Mouse (Mus musculus) Patski (cell line): ENCODE measurements around the gene Eed. TPM values are rescaled to one million over a fixed set of nuclear protein-coding genes. Genes with fewer than 3 reads are reported as not detected.

Experiments used
- ATAC-seq: fragments of 100-300 bp; one replicate; pipeline ENCODE4 v1.8.0; 2021
- CTCF ChIA-PET: fragments of 350-600 bp; sonication (Branson Sonifier 250); formaldehyde crosslinking; loops from one replicate; lab custom pipeline; 2022; ENCODE audit warnings: inconsistent platforms; lab: Charles Lee
- POLR2A ChIA-PET: fragments of 350-600 bp; sonication (Branson Sonifier 250); formaldehyde crosslinking; loops from one replicate; lab custom pipeline; 2022; ENCODE audit warnings: antibody characterized with exemption, inconsistent platforms; lab: Charles Lee
- DNase-seq: peaks from one replicate; pipeline ENCODE4 v3.0.0-alpha.2; 2011; ENCODE audit warnings: low read depth, low spot score
- H3K27me3 ChIP-seq: fragments of 371-371 bp; one replicate; pipeline ENCODE4 v1.5.1; 2021
- CTCF ChIP-seq: fragments of 100-300 bp; IDR thresholded peaks from one replicate; pipeline ENCODE4 v1.5.1; 2021
- in situ Hi-C: fragments of 300-500 bp; cut with MboI; formaldehyde crosslinking; loops from 3 replicates; pipeline ENCODE4 v1.11.1; 2018; ENCODE audit warnings: low pct_unique_long_range_greater_than_20kb, mixed read lengths
- polyA plus RNA-seq: library from polyadenylated mRNA; unstranded; gene quantifications from one replicate; pipeline ENCODE4 v1.2.3, GENCODE M21; 2021

Eed gene
- polyA plus RNA-seq, 1 experiment from 2014 or later = 74.1 TPM

DNA sequence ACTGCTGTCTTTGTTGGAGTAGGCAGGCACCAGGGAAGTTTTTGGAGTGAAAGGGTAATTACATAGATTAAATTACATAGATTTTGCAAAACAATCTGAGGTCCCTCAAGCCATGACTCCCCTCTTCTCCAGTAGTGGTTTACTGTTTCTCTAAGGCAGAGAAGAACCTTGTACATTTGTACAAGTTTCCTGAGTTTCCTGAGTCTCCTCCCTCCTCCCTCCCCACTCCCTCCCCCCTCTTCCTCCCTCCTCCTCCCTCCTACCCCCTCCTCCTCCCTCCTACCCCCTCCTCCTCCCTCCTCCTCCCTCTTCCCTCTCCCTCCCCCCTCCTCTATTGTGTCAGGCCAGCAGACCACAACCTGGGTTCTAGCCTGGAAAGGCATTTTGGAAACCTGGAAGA is 3.6 kb upstream of the Eed start:
- no peaks in the 10 kb centered on the region for H3K27me3 ChIP-seq
- ChIA-PET POLR2A (no interaction called here), CTCF (no interaction called here)
- in situ Hi-C loops = loop anchor here (25.0 kb wide), 1 partner anchor 453 kb away; the partner anchor contains the start of genes Ccdc89 and Crebzf
- no peak for TF ChIP-seq CTCF
- ATAC-seq (no peak), DNase-seq (no peak)

DNA sequence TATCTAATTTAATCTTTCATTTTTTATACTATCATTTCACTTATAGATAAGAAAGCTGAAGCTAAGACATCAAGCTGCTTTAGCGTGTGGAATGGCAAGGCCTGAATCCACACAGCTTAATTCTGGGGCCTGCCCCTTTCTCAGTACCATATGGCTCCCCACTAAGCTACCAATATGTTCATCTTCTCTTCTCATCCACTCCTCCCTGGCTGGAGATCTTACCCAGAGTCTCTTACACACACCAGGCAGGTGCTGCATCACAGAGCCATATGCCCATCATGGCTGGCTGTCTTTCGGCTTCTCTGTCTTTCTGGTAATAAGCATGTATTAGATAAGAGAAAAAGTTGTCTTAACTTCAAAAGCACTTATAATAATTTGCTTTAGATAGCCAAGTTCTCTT is 2.7 kb upstream of the Eed start:
- H3K27me3 ChIP-seq = no peaks in the 10 kb centered on the region
- CTCF ChIA-PET = interaction anchor here (1.7 kb wide), 1 partner anchor 23 kb away, joined by 3 read pairs; no protein-coding TSS in a partner anchor
- no peak for TF ChIP-seq CTCF
- ATAC-seq (no peak), DNase-seq (no peak)
- POLR2A ChIA-PET = no interaction called here
- in situ Hi-C loops = loop anchor here (25.0 kb wide), 1 partner anchor 454 kb away; the partner anchor contains the start of genes Ccdc89 and Crebzf

DNA sequence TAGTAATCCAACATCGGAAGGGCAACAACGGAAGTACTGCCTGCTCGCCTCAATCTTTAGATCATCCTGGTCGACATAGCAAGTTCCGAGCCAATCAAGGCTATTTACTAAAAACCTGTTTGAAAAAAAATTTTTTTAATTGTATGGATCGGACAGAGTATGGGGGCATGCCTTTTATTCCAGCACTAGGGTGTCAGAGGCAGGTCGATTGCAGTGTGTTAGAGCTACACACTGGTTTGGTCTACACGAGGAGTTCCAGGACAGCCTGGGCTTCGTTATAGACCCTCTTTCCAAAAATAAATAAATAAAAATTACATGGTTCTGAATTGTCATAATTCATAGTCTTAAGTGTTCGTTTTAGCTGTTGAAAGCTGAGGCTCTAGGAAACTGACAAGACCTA is 774 bp upstream of the Eed start:
- in situ Hi-C loops = loop anchor here (25.0 kb wide), 1 partner anchor 456 kb away; the partner anchor contains the start of genes Ccdc89 and Crebzf
- ChIA-PET CTCF (interaction anchor here (1.1 kb wide), 2 partner anchors 11 to 17 kb away, joined by 3 to 4 read pairs; no protein-coding TSS in a partner anchor), POLR2A (interaction anchor here (1.0 to 1.3 kb wide), 2 partner anchors 13 to 15 kb away, joined by 3 read pairs; no protein-coding TSS in a partner anchor)
- H3K27me3 ChIP-seq = no peaks in the 10 kb centered on the region
- TF ChIP-seq CTCF = no peak
- ATAC-seq (no peak), DNase-seq (no peak)

DNA sequence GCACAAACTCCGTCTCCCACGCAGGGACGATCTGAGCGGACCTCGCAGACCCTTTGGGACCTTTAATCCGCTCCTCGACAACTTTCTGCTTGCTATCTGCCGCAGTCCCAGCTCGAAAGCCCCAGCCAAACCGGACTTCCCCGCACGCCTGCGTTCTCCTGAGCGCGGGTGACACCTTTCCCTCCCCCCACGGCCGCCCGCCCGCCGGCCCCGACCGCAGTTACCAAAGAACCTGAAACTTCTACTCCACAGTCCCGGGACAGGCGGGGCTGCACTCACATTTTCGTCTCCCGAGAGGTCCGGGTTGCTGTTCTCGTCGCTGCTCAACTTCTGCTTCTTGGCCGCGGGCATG is 674 bp downstream of the Eed start:
- H3K27me3 ChIP-seq = no peaks in the 10 kb centered on the region
- ChIA-PET POLR2A (interaction anchor here (1.0 to 1.3 kb wide), 2 partner anchors 18 to 26 kb away, joined by 3 to 4 read pairs; no protein-coding TSS in a partner anchor), CTCF (no interaction called here)
- in situ Hi-C loops = loop anchor here (25.0 kb wide), 1 partner anchor 457 kb away; the partner anchor contains the start of genes Ccdc89 and Crebzf
- no peak for TF ChIP-seq CTCF
- no peak for DNase-seq
- peak; percentile 36 for ATAC-seq

DNA sequence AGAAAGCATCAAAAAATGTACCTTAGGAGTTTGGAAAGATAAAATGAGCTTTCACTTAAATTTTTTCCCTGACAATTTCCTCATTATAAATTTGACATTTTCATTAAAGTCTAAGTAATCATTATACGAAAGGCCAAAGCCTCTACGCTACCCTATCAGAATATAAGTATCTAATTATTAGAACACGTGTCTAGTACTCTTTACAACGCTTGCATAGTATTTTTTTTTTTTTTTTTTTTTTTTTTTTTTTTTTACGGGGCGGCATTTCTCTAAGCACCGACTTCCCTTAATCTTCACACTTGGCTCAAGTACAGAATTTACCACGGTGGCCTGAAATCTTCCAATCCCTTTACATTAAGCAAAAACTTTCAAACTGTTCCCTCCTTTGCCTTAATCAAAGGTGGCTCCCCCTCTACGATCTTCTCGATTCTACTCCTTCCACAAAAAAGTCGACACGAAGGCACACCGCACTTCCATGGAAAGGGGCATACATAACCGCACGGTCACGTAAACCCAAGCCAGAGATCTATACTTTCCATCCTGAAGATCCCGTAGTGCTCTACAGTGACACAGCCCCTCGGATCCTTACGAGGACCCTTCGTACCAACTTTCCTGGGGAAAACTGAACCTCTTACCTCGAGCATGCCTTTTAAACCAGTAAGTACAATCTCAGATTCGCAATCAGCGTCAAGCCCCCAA is 1.2 kb downstream of the Eed start:
- DNase-seq (no peak), ATAC-seq (no peak)
- no peaks in the 10 kb centered on the region for H3K27me3 ChIP-seq
- ChIA-PET POLR2A (interaction anchor here (0.7 to 1.3 kb wide), 2 partner anchors 18 to 193 kb away, joined by 4 to 7 read pairs; no protein-coding TSS in a partner anchor), CTCF (no interaction called here)
- TF ChIP-seq CTCF = no peak
- in situ Hi-C loops = loop anchor here (25.0 kb wide), 1 partner anchor 458 kb away; the partner anchor contains the start of genes Ccdc89 and Crebzf

DNA sequence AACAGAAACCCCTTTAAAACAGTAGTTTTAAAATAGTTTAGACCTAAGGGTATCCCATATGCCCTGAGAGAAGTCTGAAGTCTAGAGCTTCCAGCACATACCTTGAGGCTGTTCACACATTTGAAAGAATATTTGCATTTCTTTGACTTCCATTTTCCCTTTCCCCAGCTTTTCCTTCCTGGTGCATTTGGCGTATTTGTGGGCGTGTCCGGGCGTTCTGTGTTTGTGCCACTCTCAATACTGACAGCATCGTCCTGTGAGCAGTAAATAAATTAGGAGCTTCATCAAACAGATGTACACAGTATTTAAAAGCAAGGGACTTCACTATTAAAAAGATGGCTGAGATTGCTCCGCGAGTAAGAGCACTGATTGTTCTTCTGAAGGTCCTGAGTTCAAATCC is 4.0 kb downstream of the Eed start:
- no peaks in the 10 kb centered on the region for H3K27me3 ChIP-seq
- ATAC-seq = no peak
- in situ Hi-C loops = loop anchor here (25.0 kb wide), 1 partner anchor 461 kb away; the partner anchor contains the start of genes Ccdc89 and Crebzf
- DNase-seq = no peak
- CTCF ChIA-PET = interaction anchor here (0.7 to 1.5 kb wide), 3 partner anchors 9 to 30 kb away, joined by 3 read pairs; no protein-coding TSS in a partner anchor
- no peak for TF ChIP-seq CTCF
- POLR2A ChIA-PET = interaction anchor here (0.5 to 0.8 kb wide), 2 partner anchors 13 to 47 kb away, joined by 3 to 6 read pairs; no protein-coding TSS in a partner anchor

DNA sequence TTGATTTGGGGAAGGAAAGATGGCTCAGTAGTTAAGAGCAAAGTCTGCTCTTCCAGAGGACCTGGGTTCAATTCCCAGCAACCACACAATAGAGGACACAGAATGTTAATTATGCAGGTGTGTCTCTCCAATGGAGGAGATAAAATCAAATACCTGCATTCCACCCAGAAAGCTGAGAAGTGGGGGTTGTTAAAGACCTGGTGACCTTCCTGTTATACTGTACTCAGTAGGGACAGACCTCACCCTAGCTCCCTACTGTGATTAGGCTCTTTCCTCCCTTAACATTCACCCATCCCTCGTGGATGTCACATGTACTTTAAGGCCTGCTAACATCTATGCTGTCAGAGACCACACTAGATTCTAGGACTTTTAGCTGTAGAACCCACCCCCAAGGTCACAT is 5.2 kb downstream of the Eed start:
- H3K27me3 ChIP-seq = no peaks in the 10 kb centered on the region
- POLR2A ChIA-PET = no interaction called here
- DNase-seq (no peak), ATAC-seq (no peak)
- CTCF ChIA-PET = no interaction called here
- no peak for TF ChIP-seq CTCF
- in situ Hi-C loops = loop anchor here (25.0 kb wide), 1 partner anchor 462 kb away; the partner anchor contains the start of genes Ccdc89 and Crebzf

DNA sequence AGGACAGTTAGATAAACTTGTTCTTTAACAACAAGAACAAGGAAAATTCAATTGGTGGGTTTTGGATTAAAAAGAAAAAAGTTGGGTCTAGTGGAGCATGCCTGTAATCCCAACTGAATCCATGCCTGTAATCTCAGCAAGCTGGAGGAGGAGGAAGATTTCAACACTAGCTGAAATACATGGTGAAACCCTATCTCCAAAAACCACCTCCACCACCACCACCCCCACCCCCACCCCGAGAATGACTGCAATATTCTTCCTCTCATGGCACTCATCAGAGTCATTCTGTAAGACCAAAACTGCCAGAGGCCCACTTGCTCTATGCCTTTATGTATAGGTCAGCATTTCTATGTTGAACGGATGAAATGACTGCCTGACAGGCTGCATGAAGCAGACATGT is 13.5 kb downstream of the Eed start:
- no peaks in the 10 kb centered on the region for H3K27me3 ChIP-seq
- ATAC-seq (no peak), DNase-seq (no peak)
- ChIA-PET CTCF (no interaction called here), POLR2A (no interaction called here)
- TF ChIP-seq CTCF = no peak
- in situ Hi-C loops = no loop called here

DNA sequence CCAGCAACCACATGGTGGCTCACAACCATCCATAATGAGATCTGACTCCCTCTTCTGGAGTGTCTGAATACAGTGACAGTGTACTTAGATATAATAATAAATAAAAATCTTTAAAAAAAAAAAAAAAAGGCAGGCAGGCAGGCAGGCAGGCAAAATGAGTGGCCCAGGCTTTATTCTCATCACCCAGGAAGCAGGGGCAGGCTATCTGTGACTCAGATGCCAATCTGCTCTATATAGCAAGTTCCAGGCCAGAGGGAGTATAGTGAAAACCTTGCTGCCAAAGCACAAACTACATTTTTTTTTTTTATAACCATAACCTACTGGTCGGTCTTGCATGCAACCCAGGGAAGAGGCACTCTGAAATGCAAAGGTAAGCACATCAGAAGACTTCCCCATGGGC is 14.0 kb downstream of the Eed start:
- in situ Hi-C loops = no loop called here
- ChIA-PET CTCF (no interaction called here), POLR2A (no interaction called here)

DNA sequence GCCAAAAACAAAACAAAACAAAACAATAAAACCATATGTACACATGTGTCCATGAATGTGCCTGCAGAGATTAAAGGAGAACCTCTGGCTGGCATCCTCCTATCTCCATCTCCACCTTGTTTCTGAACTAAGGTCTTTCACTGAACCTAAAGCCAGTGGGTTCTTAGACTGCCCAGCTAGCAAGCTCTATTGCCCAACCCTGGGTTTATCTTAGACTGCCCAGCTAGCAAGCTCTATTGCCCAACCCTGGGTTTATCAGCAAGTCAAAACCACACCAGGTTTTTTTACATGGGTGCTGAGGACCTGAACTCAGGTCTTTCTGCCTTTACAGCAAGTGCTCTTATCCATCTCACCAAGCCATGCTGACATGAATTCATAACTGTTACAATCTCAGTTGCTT is 17.6 kb downstream of the Eed start:
- H3K27me3 ChIP-seq = no peaks in the 10 kb centered on the region
- CTCF ChIA-PET = interaction anchor here (0.7 kb wide), 1 partner anchor 14 kb away, joined by 3 read pairs; no protein-coding TSS in a partner anchor
- POLR2A ChIA-PET = no interaction called here
- ATAC-seq (no peak), DNase-seq (no peak)
- TF ChIP-seq CTCF = no peak
- in situ Hi-C loops = no loop called here

More for the DNA sequence above, 14.0 kb downstream of the Eed start:
- no peak for TF ChIP-seq CTCF
- ATAC-seq = no peak
- no peak for DNase-seq
- no peaks in the 10 kb centered on the region for H3K27me3 ChIP-seq

DNA sequence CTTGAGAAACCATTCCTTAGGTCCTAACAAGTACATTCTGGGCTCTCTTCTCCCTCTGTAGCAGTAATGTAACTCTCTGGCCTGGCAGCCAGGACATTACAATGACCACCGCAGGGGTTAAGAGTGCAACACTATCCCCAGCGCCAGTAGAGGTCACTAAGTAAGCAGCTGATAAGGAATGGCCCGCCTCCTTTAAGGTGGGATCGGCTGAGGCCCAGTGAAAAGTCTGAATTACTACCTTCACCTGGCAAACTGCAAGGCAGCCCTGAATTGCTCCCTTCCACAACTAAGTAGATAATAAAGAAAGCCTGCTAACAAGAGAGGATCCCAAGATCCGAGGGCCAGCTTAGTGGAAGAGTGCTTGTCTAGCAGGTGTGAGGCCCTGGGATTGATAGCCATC is 23.5 kb downstream of the Eed start:
- CTCF ChIA-PET = no interaction called here

More for the DNA sequence above, 23.5 kb downstream of the Eed start:
- H3K27me3 ChIP-seq = no peaks in the 10 kb centered on the region
- POLR2A ChIA-PET = no interaction called here
- TF ChIP-seq CTCF = no peak
- no peak for DNase-seq
- no peak for ATAC-seq
- in situ Hi-C loops = no loop called here
